Mouse (Mus musculus) v-Abl transformed pro-B cells (cell line): ENCODE data around the gene Zfp775.
"Not testable (repeated sequence)": the region's sequence is repeated elsewhere in the genome, so short reads cannot be mapped to it uniquely, and the experiment has no call there.

Source experiments
- in situ Hi-C, 2 experiments: fragments of 400-800 bp; cut with MboI; formaldehyde crosslinking; loops; one replicate each; pipeline ENCODE4 v1.15.1; 2025; ENCODE audit not compliant: unreplicated experiment in 2 of 2

The Zfp775 gene

DNA sequence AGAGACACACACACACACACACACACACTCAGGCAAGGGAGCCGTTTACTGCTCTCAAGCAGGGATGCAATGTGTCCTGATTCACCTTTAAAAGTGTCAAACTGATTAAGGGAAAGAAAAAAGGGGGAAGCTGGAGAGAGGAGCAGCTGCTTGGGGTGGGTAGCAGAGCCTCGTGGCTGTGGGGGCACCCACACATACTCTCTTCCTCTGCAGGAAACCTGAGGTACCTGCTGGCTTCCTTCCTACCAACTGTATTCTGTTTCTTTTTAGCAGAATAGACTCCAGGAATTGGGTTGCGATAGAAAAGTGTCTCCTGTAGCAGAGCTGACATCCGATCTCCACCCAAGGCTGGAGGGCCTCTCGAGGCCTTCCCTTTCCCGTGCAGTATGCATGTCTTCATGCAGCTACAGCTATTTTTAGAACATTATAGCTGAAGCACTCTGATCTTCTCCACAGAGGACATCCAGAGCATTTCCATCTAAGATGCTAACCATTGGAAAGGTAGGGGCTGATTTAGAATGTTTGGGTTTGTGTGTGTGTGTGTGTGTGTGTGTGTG, 12.6 kb upstream of the Zfp775 start, which contains the start of gene Gm45021:
TSS of gene Gm45021 (plus strand) at position 417 of the 557 bp plus-strand sequence.
- in situ Hi-C loops: no loop called here

DNA sequence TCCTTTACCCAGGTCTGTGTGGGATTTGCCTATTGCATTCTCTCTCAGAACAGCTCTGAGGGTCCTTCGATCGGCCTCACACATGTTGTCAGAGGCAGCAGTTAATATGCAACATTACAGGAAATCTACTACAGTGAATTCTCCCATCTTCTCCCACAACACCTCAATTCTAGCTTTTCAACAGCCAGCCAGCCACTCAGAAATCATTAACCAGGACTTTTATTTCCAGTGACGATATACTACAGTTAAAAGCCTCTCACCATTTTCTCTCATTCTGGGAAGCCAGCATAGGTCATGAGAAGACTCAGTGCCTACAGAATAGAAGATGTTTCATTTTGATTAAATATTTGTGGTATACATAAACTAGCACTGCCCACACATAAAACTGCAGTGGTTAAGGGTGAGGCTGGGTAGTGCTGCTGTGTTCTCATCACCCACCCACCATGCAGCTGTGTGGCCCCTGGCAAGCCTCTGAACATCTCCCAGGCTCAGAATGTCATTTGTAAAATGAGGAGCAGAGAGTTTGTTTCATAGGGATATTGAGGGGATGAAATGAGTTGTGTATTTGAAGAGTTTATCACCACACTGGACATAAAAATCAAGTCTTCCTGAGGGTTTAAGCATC, 10.5 kb upstream of the Zfp775 start:
- in situ Hi-C loops: no loop called here

DNA sequence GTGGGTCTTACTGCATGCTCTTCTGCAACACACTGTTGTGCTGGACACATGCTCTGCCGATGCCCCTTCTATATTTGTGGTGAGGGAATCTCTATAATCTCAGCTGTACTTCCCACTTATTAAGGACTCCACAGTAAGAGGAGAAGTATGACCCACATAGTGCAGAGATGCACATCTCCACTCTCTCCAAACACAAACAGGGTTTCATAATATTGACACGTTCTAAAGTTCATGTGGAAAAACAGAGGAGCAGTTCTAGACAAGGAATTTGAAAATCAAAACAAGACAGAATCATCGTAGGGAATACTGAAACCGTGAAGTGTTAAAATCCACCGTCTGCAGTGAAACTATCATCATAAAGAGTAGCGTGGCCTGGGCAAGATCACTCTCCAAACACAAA, 10.0 kb upstream of the Zfp775 start:
- in situ Hi-C loops: no loop called here

DNA sequence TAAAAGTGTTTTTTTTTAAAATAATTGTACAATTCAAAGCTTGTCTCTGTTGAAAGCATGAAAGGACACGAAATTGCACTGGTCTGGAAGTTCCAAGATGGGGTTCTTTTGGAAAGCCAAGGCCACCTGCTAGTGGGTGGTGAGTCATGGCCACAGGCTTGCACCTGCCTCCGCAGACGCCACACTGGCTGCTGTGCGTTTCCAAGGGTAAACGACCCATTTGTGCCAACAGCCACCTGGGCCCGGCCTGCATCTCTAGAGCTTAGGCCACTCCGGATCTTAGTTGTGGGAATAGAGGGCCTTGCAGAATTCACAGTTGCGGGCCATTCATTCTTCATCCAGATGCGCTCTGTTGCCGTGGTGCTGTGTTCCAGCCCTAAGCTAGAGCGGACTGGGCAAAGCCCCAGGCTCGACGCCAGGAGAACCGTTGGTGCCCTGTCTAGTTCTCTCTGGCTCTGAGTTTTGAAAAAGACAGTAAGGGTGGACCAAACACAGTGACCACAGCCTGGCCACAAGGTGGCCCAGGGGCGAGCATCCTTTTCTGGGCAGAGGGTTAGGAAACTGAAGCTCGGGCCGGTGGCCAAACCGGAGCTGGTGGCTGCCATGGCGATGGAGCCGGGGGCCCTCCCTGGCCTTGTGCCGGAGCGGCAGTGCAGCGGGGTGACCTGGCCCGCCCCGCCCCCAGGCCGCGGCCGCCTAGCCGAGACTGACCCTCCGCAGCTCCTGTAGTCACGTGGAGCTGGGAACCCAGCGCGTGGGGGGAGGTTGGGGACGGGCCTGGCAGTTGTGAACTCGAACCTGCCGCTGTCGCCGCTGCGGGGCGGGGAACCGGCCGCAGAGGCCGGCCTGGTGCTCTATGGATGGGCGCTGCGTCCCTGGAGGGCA, 8.5 kb upstream of the Zfp775 start, which contains the start of the genes Repin1 and Gm44965:
TSS of gene Repin1 (plus strand) at position 726 of the 885 bp plus-strand sequence.
TSS of gene Gm44965 (plus strand) at position 784 of the 885 bp plus-strand sequence.
- in situ Hi-C loops: no loop called here

DNA sequence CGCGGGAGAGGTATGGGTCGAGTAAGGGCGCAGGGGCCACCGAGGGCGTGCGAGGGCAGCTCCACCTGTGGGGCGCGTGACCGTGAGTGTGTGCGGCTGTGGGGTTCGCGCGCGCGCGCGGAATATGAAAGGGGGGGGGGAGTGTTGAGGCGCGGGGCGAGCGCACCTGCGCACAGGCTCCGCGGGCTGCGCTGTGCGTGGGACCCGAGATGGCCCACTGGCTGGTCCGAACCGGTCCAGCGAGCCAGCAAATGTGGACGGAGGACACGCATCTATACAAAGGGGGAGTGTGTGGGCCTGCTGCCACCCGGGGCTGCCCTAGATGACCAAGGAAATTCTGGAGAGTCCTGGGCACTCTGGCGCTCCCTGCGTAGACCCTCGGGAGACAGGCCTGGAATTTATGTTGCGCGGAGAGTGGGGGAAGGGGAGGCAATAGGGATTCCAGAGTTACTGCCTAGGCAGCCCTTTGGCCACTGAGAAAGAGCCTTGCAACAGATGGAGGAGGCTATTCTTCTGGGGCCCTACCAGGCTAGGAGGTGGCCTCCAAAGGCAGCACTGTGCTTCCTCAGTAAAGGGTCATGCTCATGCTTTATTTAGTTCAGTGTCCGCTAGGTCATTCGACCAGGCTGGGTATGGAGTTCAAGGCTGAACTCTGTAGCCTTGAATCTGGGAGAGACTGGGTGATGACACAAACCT, 7.7 kb upstream of the Zfp775 start:
- in situ Hi-C loops: no loop called here

DNA sequence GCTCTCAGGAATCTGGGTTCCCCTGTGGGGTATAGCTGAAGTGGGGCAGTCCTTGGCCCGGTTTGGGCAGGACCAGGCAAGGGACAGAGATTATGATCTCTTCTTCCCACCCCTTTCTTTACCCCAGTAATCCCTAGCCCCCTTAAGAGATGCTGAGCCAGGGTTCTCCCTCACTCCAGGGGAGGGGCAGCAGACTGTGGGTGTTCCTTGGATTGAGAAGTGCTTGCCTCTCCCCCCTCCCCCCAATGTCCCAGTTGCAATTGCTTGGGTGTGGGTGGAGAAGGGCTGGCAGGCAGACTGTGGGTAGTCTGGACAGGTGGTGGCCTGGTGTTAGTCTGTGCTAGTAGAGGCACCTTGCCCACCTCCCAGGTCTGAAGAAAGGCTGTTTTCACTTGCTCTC, 6.6 kb upstream of the Zfp775 start:
- in situ Hi-C loops: no loop called here

DNA sequence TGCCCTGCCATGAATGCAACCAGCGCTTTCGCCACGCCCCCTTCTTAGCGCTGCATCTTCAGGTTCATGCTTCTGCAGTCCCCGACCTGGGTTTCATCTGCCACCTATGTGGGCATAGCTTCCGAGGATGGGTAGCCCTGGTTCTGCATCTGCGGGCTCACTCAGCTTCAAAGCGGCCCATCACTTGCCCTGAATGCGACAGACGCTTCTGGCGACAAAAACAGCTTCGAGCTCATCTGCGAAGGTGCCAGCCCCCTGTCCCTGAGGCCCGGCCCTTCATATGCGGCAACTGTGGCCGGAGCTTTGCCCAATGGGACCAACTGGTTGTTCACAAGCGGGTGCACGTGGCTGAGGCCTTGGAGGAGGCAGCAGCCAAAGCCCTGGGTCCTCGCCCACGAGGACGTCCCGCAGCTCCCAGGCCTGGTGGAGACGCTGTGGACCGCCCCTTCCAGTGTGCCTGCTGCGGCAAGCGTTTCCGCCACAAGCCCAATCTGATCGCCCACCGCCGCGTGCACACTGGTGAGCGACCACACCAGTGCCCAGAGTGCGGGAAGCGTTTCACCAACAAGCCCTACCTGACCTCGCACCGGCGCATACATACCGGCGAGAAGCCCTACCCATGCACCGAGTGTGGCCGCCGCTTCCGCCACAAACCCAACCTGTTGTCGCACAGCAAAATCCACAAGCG, 5.2 kb upstream of the Zfp775 start:
- in situ Hi-C loops: no loop called here

DNA sequence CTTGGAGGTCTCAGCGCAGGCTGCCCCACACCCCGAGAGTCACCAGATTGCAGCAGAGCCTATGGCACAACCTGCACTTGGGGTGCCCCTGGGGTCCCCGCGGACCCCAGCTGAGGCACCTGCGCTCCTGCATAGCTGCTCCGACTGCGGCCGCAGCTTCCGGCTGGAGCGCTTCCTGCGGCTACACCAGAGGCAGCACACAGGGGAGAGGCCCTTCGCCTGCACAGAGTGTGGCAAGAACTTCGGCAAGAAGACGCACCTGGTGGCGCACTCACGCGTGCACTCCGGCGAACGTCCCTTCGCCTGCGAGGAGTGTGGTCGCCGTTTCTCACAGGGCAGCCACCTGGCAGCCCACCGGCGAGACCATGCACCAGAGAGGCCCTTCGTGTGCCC, 4.6 kb upstream of the Zfp775 start:
- in situ Hi-C loops: no loop called here

DNA sequence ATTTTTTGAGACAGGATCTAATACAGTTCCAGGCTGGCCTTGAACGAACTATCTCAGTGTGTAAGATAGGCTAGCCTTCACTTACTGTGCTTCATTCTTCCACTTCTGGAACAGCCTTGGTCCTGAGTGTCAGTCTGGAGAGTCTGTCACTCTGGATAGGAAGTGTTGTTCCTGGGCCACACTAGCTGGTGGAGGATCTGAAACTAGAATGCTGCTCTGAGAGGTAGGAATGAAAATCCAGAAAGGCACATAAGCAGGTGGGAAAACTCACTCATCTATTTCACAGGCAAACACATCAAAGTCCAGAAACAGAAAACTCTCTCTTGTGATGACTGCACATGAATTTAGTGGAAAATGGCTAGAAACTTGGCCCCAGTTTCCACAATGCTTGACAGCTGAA, 1.3 kb upstream of the Zfp775 start:
- in situ Hi-C loops: no loop called here

DNA sequence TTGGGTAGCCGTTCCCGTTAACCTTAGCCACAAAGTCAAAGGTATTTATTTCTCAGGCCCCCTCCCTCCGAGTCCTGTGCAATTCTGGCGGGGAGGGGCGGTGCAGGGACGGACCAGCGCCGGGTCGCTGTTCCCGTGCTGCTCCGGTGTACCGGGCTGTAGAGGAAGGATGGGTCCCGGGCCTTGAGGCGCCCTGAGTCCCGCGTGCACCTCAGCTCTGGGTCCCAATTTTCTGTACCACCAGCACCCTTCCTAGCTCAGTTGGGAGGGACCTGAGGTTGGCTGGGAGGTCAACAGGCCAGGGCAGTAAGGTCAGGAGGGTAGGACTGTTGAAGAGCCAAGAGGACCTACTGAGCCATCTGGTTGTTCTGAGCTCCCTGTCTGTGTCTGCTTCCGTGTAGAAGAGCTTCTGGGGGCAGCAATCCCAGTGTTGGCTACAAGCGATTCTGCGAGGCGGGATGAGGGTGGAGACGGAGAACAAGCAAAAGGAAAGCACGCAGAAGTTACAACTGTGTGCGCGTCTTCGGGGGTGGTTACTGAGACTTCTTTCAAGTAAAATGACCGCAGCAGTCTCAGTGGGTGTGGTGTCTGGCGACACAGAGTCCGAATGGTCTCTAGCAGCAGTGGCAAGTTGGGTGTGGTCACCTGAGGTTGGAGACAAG, 348 bp downstream of the Zfp775 start:
- in situ Hi-C loops: no loop called here

DNA sequence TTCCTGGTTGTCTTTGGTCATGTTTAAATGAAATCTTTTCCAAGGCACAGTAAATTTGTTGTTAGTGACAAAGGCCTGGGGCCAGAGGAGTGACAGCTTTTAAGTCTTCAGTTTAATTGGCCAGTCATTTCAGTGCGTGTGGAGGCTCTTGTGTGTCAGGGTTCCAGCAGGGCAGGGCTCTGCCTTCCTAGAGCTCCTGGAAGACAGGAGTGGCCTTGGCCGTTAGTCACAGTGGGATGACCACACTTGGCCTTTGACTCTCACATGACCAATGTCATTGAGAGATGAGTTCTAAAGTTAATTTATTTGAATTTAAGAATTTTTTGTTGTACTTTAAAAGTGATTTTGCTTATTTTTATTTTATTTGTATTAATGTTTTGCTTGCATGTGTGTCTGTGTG, 6.3 kb downstream of the Zfp775 start:
- in situ Hi-C loops: no loop called here

DNA sequence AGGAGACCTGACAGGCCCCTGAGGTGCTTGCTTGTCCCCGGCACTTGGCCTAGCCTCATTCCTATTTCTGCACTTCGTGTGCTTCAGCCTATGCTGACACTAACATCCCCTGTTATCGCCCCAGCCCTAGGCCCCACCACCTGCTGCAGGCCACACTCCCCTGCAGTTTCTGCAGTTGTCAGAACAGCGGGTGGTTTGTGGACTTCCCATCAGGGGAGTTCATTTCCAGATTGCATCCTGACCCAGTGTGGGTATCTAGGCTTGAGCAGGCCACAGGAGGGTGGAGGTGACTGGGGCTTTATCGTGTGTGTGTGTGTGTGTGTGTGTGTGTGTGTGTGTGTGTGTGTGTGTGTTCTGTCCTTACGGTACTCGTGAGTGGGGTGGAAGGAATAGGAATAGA, 7.6 kb downstream of the Zfp775 start:
- in situ Hi-C loops: no loop called here

DNA sequence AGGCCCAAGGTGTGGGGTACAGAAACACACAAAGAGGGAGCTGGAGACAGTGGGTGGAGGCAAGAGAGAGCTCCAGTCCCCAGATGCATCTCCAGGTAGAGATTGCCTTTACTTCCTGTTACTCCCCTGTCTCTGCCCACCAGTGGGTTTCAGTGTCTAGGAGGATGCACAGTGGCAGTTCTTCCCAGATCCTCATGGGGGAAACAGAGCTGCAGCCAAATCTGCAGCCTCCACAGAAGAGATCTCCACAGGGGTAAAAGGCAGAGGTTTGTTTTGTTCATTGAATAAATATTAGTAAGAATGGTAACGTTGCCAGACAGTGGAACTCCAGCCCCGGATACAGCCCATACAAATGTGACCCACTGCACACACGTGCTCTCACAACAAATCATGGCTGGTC, 8.8 kb downstream of the Zfp775 start:
- in situ Hi-C loops: no loop called here

DNA sequence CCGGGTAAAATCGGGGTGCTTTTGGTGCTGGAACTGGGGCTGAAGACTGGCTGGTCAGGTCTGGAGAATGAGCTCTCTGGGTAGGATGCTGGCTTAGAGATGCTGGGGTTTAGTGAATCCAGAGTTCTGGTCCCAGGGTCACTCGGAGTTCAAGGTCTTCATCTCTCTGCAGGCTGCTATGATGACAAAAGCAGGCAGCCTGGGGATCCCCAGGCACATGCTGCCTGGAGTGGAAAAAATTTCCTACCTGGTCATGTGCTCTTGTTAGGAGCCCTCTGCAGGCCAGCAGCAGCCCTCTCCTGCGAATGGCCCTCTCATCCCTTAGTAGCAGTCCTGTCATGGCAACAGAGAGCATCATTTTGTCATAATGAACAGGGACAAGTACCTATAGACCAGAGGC, 11.6 kb downstream of the Zfp775 start:
- in situ Hi-C loops: no loop called here

DNA sequence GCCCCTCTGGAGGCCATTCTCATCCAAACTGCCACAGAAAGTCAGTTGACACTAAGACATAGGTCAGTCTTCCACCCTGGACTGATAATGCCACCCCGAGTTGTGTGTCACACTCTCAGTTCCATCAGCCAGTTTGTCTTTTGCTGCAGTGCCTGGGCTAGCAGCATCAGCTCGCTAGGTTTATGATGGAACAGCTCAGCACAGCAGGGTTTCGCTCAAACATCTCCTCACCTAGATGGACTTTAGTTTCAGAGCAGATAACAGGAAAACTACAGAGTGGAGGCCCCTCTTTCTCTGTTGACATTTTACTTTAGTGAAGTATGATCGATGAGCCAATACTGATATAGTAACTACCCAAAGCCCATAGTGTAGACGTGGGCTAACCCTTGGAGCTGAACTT, 12.9 kb downstream of the Zfp775 start:
- in situ Hi-C loops: no loop called here

DNA sequence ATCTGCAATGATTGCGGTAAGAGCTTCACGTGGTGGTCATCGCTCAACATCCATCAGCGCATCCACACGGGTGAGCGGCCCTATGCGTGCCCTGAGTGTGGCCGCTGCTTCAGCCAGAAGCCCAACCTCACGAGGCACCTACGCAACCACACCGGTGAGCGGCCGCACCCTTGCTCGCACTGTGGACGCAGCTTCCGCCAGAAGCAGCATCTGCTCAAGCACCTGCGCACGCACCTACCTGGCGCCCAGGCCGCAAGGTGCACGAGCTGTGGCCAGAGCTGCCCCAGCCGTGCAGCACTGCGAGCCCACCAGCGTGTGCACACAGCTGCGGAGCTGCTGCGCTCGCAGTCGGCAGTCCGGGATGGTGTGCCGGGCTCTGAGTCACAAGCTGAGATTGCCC, 18.2 kb downstream of the Zfp775 start:
- in situ Hi-C loops: no loop called here

DNA sequence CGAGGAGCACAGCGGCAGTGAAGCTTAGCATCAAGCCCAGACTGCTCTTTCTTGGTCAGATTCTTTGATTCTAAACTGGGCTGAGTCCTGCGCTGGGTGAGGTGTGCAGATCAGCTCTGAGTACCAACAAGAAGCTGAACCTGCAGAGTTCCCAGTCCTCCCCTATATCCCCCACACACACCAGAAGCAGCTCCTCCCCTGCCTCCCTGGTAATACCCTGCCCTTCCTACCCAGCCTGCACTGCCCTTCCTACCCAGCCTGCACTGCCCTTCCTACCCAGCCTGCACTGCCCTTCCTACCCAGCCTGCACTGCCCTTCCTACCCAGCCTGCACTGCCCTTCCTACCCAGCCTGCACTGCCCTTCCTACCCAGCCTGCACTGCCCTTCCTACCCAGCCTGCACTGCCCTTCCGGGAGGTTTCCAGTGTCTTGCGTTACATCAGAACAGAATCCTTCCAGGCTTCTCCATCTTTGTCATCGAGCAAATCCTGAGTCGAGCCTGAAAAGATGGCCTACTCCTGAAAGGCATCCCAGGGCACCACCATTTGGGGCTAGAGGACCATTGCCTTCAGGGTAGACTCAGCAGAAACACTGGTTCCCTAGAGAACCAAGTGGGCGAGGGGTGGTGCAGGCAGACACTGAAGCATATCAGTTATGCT, 20.5 kb downstream of the Zfp775 start:
- in situ Hi-C loops: not testable (repeated sequence)

DNA sequence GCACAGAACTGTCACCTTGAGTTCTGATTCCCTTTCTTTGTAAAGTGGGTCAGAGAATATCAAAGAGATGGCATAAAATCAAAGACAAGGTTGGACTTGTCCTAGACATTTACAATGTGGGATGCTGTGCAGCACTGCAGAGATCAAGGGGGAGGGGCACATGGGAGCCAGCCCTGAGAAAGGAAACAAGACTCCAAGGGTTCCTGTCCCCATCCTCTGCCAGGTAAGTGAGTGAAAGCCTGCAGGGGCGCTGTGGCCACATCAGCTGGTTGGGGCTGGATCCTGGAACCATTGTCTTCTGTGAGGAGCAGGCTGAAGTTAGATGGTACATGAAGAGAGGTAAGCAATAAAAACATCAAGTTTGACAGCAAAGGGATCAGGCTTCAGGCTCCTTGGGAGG, 21.6 kb downstream of the Zfp775 start:
- in situ Hi-C loops: no loop called here

DNA sequence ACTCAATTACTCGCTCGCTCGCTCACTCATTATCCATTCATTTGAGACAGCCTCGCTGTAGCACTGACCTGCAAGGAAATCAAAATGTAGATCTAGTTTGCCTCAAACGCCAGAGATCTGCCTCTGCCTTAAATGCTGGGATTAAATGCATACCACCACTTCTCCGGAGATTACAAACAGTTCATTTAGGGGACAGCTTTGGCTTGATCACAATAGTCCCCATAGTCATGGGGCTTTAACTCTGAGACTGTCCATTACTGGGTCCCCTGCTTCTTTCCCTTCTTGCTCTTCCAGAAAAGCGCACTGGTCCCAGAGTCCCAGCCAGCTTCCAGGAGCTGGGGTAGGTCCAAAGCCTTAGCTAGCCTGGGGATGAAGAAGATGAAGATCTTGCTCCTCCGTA, 24.6 kb downstream of the Zfp775 start, which contains the start of gene AI854703:
TSS of gene AI854703 (plus strand) at position 301 of the 400 bp plus-strand sequence.
- in situ Hi-C loops: loop anchor here (25.0 kb wide), 2 partner anchors 411 to 761 kb away; partner anchors contain the start of genes Gpnmb (in 1 of the 2) and Stk31 (in 1 of the 2)
